In genomic region chr1:191817418-191818144, GRCm38 (mm10) we compare ENCODE assay signal across 1 mouse cellular context.
TF ChIP-seq lines count a peak whose summit lies in the region.

No protein-coding gene starts in this region.

TF ChIP-seq in CH12.LX, 34 proteins besides CTCF, POLR2A, EP300 and RAD21 (continued from another document):
- TF ChIP-seq USF2 (conservative IDR thresholded peaks at IDR 0.05; ENCODE audit: low read depth, low read length) (no peak), BHLHE40 (IDR thresholded peaks at IDR 0.05; ENCODE audit: low read depth, low read length) (0 out of 2 replicates have a peak, but pooled peaks have one; percentile 27), NRF1 (IDR thresholded peaks at IDR 0.05; ENCODE audit: low read depth, low read length) (peak; percentile 43; the same call in 1 of the 2 replicates), MAZ (IDR thresholded peaks at IDR 0.05; ENCODE audit: low read depth, low read length) (no peak; the same call in 1 of the 2 replicates), SIN3A (IDR thresholded peaks at IDR 0.05; ENCODE audit: low read length) (peak; percentile 54; the same call in 1 of the 2 replicates), NELFE (IDR thresholded peaks at IDR 0.05; ENCODE audit: low read depth, low read length) (peak; percentile 24; the same call in 1 of the 2 replicates)
